Mouse (Mus musculus) bone marrow macrophage, adult 2 months (primary cell): ENCODE results near the gene Tcf7l1.

Experiments used
- CTCF ChIP-seq: IDR thresholded peaks from 2 replicates; pipeline ENCODE4 v1.5.1; 2012; ENCODE audit warnings: low read depth, mild to moderate bottlenecking, low read length, moderate library complexity
- POLR2A ChIP-seq: IDR thresholded peaks from 2 replicates; pipeline ENCODE4 v1.6.1; 2012; ENCODE audit warnings: mild to moderate bottlenecking, low read depth, low read length, borderline replicate concordance

DNA sequence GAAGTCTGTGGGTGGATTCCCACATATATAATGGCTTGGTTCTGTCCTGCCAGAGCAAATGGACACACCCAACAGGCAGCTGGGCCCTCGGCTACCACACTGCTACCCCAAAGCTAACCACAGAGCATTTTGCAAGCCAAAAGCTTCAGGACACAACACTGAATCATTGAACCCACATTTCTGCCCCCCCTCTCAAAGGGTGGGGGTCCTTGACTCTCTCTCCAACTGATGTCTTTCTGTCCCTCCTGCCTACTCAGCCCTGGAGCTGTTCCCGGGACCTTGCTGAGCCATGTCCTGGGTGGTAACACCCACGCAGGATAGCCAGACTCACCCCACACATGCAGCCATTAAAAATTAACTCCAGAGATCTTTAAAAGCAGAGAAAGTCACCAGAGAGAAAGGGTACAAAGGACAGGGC lies 45.4 kb downstream of the Tcf7l1 start:
- TF ChIP-seq POLR2A, result no peak
- no peak for TF ChIP-seq CTCF
